Mouse (Mus musculus) intestine, postnatal 0 days (tissue): Measurements from ENCODE around the gene Tom1l2. TPM values are rescaled to one million over a fixed set of nuclear protein-coding genes. Genes with fewer than 3 reads are reported as not detected.
A peak's percentile ranks its signal among the peaks of the same experiment; 100 is the strongest.

ENCODE experiments used
- ATAC-seq: fragments of 200-750 bp; cut with Nextera tagmentation; 2 replicates; pipeline ENCODE4 v1.8.0; 2017; ENCODE audit warnings: mild to moderate bottlenecking, moderate TSS enrichment, moderate library complexity
- H3K27ac ChIP-seq: fragments of 300-500 bp; sonication (generic); 2 replicates; pipeline ENCODE4 v1.5.1; 2014; ENCODE audit warnings: mild to moderate bottlenecking, low read depth, low read length, moderate library complexity
- H3K27me3 ChIP-seq: fragments of 300-500 bp; sonication (generic); replicated peaks from 2 replicates; pipeline ENCODE4 v1.6.1; 2014; ENCODE audit warnings: low read length, mixed read lengths; ENCODE audit not compliant: control insufficient read depth, insufficient read depth
- H3K36me3 ChIP-seq: fragments of 300-500 bp; sonication (generic); 2 replicates; pipeline ENCODE4 v1.6.1; 2014; ENCODE audit warnings: mild to moderate bottlenecking, moderate library complexity; ENCODE audit not compliant: control insufficient read depth, insufficient read depth
- H3K4me1 ChIP-seq: fragments of 300-500 bp; sonication (generic); replicated peaks from 2 replicates; pipeline ENCODE4 v1.6.1; 2014; ENCODE audit warnings: antibody characterized with exemption, low read length, mixed read lengths; ENCODE audit not compliant: control insufficient read depth, insufficient read depth
- H3K4me2 ChIP-seq: fragments of 300-500 bp; sonication (generic); replicated peaks from 2 replicates; pipeline ENCODE4 v1.6.1; 2014; ENCODE audit warnings: low read depth, mild to moderate bottlenecking, moderate library complexity
- H3K4me3 ChIP-seq: fragments of 300-500 bp; sonication (generic); 2 replicates; pipeline ENCODE4 v1.5.1; 2014; ENCODE audit warnings: low read depth, low read length
- H3K9ac ChIP-seq: fragments of 300-500 bp; sonication (generic); 2 replicates; pipeline ENCODE4 v1.6.1; 2014; ENCODE audit warnings: mild to moderate bottlenecking, low read depth, low read length
- H3K9me3 ChIP-seq: fragments of 300-500 bp; sonication (generic); 2 replicates; pipeline ENCODE4 v1.6.1; 2016; ENCODE audit warnings: mixed run types; ENCODE audit not compliant: control insufficient read depth
- CTCF ChIP-seq: sonication (generic); IDR thresholded peaks from 2 replicates; pipeline ENCODE4 v1.5.1; 2016; ENCODE audit warnings: low read depth, mild to moderate bottlenecking, control low read depth, antibody characterized with exemption, moderate library complexity
- WGBS: fragments of 180-500 bp; shearing (Covaris S2); extraction: QIAGEN DNeasy Blood & Tissue Kit; methylation state at CpG from one replicate; pipeline ENCODE4 v1.1.7; 2014; 5-methylcytosine and 5-hydroxymethylcytosine counted together
- polyA plus RNA-seq: library from polyadenylated mRNA; unstranded; fragments of >200 nt; fragmentation: Nextera tagmentation; extraction: Ambion mirVana; gene quantifications from 2 replicates; pipeline ENCODE4 v1.2.1, GENCODE M21; 2015

Tom1l2 gene
- polyA plus RNA-seq, 1 experiment from 2014 or later: 29.6 TPM

- TF ChIP-seq CTCF: no peak
- no peak overlapping the region for H3K9ac ChIP-seq
- no peak for ATAC-seq
- no peak overlapping the region for H3K27ac ChIP-seq
- 91% methylated on average over 4 of the region's 4 CpGs for WGBS
- 0 out of 2 replicates have a peak, but pooled peaks cover 6% of the 10 kb centered on the region for H3K4me1 ChIP-seq
- no peaks in the 10 kb centered on the region for H3K27me3 ChIP-seq
- peaks cover 4% of the 10 kb centered on the region; the same call in 1 of the 2 replicates for H3K9me3 ChIP-seq
- H3K4me2 ChIP-seq: no peak overlapping the region
- H3K4me3 ChIP-seq: no peak overlapping the region
- peaks cover 68% of the 10 kb centered on the region for H3K36me3 ChIP-seq
Observed at GRCm38 (mm10) chr11:60193556-60193955, 159.1 kb downstream of the Tom1l2 start.

DNA sequence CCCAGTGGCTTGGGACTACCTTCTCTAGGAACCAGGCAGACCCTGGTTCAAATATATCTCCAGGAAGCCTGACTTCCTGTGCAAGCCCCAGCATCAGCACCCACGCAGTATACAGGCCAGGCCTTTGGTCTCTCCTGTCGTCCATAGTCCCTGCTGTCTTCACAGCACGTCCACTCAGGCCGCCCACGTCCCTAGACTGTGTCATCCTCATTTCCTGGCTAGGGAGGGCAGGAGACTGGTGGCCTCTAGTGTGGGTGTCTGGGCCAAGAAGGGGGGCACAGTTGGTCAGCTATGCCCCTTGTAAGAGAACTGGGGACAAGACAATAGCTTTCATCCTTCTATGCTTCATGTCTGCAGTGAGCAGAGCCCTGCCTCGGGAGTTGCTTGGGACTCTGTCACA lies 160.2 kb downstream of the Tom1l2 start:
- H3K4me2 ChIP-seq: no peak overlapping the region
- H3K4me1 ChIP-seq: peaks cover 10% of the 10 kb centered on the region; the same call in 1 of the 2 replicates
- H3K9ac ChIP-seq: no peak overlapping the region
- no peak overlapping the region for H3K4me3 ChIP-seq
- 81% methylated on average over 6 of the region's 6 CpGs for WGBS
- peaks cover 70% of the 10 kb centered on the region for H3K36me3 ChIP-seq
- H3K27me3 ChIP-seq: no peaks in the 10 kb centered on the region
- peaks cover 4% of the 10 kb centered on the region; the same call in 1 of the 2 replicates for H3K9me3 ChIP-seq
- no peak overlapping the region for H3K27ac ChIP-seq
- no peak for TF ChIP-seq CTCF
- no peak for ATAC-seq

DNA sequence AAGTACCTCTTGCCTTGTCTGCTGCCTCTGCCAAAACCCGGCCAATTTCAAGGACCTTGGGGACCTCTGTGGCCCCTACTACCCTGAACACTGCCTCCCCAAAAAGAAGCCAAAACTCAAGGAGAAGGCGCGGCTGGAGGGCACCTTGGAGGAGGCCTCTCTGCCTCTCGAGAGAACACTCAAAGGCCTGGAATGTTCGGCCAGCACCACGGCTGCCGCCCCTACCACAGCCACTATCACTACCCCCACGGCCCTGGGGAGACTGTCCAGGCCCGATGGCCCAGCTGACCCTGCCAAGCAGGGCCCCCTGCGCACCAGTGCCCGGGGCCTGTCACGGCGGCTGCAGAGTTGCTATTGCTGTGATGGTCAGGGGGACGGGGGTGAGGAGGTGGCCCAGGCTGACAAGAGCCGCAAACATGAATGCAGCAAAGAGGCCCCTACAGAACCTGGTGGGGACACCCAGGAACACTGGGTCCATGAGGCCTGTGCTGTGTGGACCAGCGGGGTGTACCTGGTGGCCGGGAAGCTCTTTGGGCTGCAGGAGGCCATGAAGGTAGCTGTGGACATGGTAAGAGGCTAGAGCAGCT lies 162.6 kb downstream of the Tom1l2 start:
- no peak overlapping the region for H3K9ac ChIP-seq
- 0 out of 2 replicates have a peak overlapping the region, but pooled peaks have one; percentile 7 for H3K27ac ChIP-seq
- H3K36me3 ChIP-seq: peaks cover 82% of the 10 kb centered on the region
- ATAC-seq: no peak
- H3K4me3 ChIP-seq: no peak overlapping the region
- TF ChIP-seq CTCF: no peak
- H3K27me3 ChIP-seq: no peaks in the 10 kb centered on the region
- WGBS: 82% methylated on average over 17 of the region's 17 CpGs
- peaks cover 8% of the 10 kb centered on the region; the same call in 1 of the 2 replicates for H3K4me1 ChIP-seq
- H3K9me3 ChIP-seq: peaks cover 4% of the 10 kb centered on the region; the same call in 1 of the 2 replicates
- H3K4me2 ChIP-seq: no peak overlapping the region; the same call in 1 of the 2 replicates

DNA sequence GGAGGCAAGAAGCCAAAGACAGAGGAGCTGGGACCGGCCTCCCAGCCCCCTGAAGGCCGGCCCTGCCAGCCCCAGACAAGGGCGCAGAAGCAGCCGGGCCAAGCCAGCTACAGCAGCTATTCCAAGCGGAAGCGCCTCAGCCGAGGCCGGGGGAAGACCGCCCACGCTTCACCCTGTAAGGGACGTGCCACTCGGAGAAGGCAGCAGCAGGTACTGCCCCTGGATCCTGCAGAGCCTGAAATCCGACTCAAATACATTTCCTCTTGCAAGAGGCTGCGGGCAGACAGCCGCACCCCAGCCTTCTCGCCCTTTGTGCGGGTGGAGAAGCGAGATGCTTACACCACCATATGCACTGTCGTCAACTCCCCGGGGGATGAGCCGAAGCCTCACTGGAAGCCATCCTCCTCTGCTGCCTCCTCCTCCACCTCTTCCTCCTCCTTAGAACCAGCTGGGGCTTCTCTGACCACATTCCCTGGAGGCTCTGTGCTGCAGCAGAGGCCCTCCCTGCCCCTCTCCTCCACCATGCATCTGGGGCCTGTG lies 163.1 kb downstream of the Tom1l2 start:
- no peak overlapping the region for H3K9ac ChIP-seq
- peak overlapping the region; percentile 66; the same call in 1 of the 2 replicates for H3K27ac ChIP-seq
- ATAC-seq: no peak
- H3K36me3 ChIP-seq: peaks cover 79% of the 10 kb centered on the region
- H3K4me1 ChIP-seq: peaks cover 8% of the 10 kb centered on the region; the same call in 1 of the 2 replicates
- no peak overlapping the region for H3K4me3 ChIP-seq
- no peak for TF ChIP-seq CTCF
- WGBS: 73% methylated on average over 21 of the region's 21 CpGs
- no peaks in the 10 kb centered on the region for H3K27me3 ChIP-seq
- H3K4me2 ChIP-seq: peak overlapping the region; percentile 24
- H3K9me3 ChIP-seq: no peaks in the 10 kb centered on the region

DNA sequence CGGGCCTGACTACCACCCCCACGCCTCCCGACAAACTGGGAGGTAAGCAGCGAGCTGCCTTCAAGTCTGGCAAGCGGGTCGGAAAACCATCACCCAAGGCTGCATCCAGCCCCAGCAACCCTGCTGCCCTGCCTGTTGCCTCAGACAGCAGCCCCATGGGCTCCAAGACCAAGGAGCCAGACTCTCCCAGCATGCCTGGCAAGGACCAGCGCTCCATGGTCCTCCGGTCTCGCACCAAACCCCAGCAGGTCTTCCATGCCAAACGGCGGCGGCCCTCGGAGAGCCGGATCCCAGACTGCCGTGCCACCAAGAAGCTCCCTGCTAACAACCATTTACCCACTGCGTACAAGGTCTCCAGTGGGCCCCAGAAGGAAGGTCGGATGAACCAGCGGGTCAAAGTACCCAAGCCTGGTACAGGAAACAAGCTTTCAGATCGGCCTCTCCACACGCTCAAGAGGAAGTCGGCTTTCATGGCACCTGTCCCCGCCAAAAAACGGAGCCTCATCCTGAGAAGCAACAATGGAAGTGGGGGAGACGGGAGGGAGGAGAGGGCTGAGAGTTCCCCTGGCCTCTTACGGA lies 164.3 kb downstream of the Tom1l2 start:
- no peaks in the 10 kb centered on the region for H3K9me3 ChIP-seq
- no peak overlapping the region for H3K4me3 ChIP-seq
- H3K4me1 ChIP-seq: peaks cover 8% of the 10 kb centered on the region; the same call in 1 of the 2 replicates
- no peak overlapping the region; the same call in 1 of the 2 replicates for H3K9ac ChIP-seq
- peak overlapping the region; percentile 66 for H3K27ac ChIP-seq
- peak; percentile 36 for ATAC-seq
- H3K4me2 ChIP-seq: peak overlapping the region; percentile 24; the same call in 1 of the 2 replicates
- H3K36me3 ChIP-seq: peaks cover 67% of the 10 kb centered on the region
- no peaks in the 10 kb centered on the region for H3K27me3 ChIP-seq
- no peak for TF ChIP-seq CTCF
- WGBS: 74% methylated on average over 25 of the region's 25 CpGs

DNA sequence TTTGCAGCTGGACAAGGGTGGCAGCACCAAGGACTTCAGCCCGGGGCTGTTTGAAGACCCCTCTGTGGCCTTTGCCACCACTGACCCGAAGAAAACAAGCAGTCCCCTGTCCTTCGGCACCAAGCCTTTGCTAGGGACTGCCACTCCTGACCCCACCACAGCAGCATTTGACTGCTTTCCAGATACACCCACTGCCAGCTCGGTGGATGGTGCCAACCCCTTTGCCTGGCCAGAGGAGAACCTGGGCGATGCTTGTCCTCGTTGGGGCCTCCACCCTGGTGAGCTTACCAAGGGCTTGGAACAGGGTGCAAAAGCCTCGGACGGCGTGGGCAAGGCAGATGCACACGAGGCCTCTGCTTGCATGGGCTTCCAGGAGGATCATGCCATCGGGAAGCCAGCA lies 165.6 kb downstream of the Tom1l2 start:
- no peak overlapping the region for H3K4me2 ChIP-seq
- peaks cover 65% of the 10 kb centered on the region for H3K36me3 ChIP-seq
- peaks cover 11% of the 10 kb centered on the region; the same call in 1 of the 2 replicates for H3K4me1 ChIP-seq
- H3K4me3 ChIP-seq: no peak overlapping the region
- 90% methylated on average over 11 of the region's 11 CpGs for WGBS
- TF ChIP-seq CTCF: no peak
- no peak overlapping the region for H3K27ac ChIP-seq
- no peak overlapping the region for H3K9ac ChIP-seq
- no peaks in the 10 kb centered on the region for H3K27me3 ChIP-seq
- no peaks in the 10 kb centered on the region for H3K9me3 ChIP-seq
- ATAC-seq: no peak
